Mouse (Mus musculus): ENCODE results near the gene Fbxo30. TPM values are rescaled to one million over a fixed set of nuclear protein-coding genes. Genes with fewer than 3 reads are reported as not detected.
"Not testable (repeated sequence)": the region's sequence is repeated elsewhere in the genome, so short reads cannot be mapped to it uniquely, and the experiment has no call there.

The Fbxo30 gene
- 10 to 100 TPM; 26.7 to 29.8 TPM for total RNA-seq (2021)

- intact Hi-C loops (cut with DNase I) = loop anchor here (2.0 to 5.0 kb wide), 3 partner anchors 62 to 129 kb away; partner anchors contain the start of gene Epm2a
- DNase-seq (ENCODE audit: low spot score) = peak; percentile 92
Observed at GRCm38 (mm10) chr10:11280578-11281463, at the start of gene Fbxo30. Gene Fbxo30 (plus strand): TSS chr10:11281330.

- DNase-seq (ENCODE audit: low spot score) = no peak
- intact Hi-C loops (cut with DNase I) = no loop called here
Observed at GRCm38 (mm10) chr10:11233208-11233607, 47.9 kb upstream of the Fbxo30 start.

GRCm38 (mm10) chr10:11242988-11243387 lies 38.1 kb upstream of the Fbxo30 start:
- DNase-seq (ENCODE audit: low spot score); intact Hi-C loops (cut with DNase I): not testable (repeated sequence)

GRCm38 (mm10) chr10:11248210-11248609 lies 32.9 kb upstream of the Fbxo30 start:
- DNase-seq (ENCODE audit: low spot score) = no peak
- intact Hi-C loops (cut with DNase I) = no loop called here

DNA sequence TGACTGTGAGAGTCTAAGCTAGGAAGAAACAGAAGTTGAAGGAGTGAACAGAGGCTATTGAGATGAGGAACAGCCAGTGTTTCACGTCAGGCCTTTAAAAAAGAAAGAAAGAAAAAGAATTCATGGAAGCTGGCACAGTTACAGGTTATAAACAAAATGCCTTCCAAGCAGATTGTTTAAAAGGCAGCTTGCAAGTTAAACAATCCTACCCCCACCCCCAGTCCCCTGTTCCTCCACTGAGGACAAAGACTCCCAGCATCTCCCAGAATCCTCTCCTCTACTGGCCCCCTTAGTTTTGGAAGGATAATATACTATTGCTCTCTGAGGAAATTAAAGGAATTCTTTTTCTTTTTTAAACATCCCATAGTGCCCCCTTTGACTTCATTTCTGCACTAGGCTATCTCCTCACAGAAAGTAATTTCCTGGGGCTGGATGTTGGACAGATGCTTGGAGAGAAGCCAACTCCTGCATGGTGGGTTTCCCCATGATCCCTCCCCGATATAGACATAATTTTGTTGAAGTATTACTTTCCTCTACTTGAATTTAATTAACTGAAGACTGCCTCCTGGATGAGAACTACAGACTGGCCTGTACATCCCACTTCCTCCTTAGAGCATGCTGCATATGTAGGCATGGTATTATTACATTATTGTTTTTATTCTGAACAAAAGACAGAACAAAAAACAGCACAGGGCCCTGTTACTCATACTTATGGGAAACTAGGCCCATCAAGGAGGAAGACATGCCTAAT lies 30.7 kb upstream of the Fbxo30 start:
- DNase-seq (ENCODE audit: low spot score) = no peak
- intact Hi-C loops (cut with DNase I) = no loop called here

DNA sequence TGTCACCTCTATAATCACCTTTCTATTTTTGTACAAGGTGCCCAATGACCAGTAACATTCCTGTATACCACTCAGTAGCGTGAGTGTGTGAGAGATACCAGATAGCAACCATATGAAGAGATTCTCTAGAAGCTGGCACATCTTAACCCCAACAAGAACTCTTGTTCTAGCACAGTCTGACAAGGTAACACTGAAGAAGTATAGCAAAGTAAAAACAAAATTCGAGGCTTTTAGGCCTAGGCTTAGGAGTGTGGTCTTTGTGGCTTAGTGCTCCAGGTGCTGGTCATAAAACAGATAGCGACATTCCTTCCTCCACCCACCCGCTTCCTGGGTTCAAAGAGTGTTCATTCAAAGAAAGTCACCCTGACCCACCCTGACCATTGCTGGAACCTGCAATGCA lies 27.5 kb upstream of the Fbxo30 start:
- intact Hi-C loops (cut with DNase I); DNase-seq (ENCODE audit: low spot score): not testable (repeated sequence)

DNA sequence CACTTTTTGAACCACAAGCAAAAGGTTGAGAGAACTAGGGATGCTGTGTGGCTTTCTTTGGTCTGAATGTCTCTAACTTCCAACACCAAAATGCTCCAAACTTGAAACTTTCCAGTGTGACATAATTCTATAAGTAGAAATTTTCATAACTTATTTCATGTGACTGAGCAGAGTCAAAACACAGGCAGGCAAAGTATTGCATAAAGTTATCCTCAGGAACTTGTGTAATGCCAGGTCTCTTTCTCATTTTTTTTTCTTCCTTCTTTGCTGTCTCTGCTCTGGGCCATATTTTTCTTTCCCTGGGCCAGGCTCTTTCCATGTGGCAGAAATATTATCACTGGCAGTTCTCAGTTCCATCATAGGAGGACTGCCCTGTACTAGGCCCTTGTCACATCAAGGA lies 21.0 kb upstream of the Fbxo30 start:
- DNase-seq (ENCODE audit: low spot score) = no peak
- intact Hi-C loops (cut with DNase I) = no loop called here

DNA sequence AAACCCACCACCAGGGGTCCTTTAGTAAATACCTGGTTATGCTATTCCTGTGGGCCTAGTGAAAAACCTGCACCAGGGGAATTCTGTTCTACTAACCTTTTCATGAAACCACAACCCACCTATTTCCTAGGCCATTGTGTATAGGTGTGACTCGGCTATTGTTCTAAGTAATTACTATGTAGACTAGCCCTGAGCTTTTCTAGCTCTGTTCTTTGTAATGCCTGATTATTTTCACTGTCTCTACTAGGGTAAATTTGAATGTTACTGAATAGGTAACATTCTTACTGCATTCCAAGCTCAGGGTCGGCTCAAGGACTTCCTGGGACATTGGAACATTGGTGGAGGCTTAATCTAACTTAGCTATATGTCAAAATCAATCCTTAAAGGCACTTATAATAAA lies 18.8 kb upstream of the Fbxo30 start:
- intact Hi-C loops (cut with DNase I); DNase-seq (ENCODE audit: low spot score): not testable (repeated sequence)

DNA sequence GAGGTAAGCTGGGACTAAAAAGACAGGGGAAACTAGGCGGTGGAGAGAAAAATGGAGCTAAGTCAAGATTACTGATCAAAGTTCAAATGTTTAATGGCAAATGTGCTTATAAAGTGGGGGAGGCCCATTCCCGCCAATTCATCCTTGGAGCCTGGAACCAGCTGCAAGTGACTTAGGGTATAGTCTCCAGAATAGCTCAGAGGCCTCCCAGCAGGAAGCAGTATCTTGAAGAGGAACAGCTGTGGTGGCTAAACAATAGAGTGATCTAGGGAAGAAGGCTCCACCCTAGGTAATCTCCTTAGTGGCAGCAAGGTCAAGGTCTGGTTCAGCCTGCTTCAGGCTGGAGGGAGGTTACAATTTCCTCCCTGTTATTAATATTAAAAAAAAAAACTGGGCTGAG lies 17.3 kb upstream of the Fbxo30 start:
- intact Hi-C loops (cut with DNase I); DNase-seq (ENCODE audit: low spot score): not testable (repeated sequence)

DNA sequence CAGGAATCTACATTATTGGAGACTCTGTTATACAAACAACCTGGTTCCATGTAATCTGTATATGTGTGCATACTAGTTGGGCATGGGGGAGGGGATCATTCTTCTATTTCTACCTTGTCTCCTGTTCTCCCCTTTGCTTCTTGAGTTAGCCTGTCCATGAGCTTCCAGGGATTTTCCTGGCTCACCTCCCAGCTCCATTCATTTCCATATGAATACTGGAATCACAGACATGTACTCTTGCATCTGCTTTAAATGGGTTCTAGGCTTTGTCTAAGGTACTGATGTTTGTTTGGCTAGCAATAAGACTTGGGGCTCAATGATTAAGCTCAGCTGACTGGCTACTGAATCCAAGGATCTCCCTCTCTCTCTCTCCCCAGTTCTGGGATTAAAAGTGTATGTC lies 12.0 kb upstream of the Fbxo30 start:
- DNase-seq (ENCODE audit: low spot score) = no peak
- intact Hi-C loops (cut with DNase I) = no loop called here

DNA sequence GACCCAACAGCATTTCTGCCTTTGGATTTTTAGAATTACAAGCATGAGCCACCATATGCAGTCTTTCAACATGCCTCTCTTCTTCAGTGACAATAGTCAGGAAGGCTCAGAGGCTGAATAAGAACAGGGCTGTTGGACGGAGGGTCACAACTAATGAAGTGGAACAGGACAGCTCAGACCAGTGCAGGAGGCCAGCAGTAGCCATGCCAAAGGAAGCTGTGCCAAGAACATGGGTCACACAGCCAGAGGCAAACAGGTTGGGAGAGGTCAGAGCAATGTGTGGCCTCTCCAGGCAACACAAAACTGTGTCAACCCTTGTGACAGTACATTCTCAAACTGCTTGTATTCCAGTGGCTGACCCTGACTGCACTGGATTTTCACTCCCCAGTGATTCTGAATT lies 6.7 kb upstream of the Fbxo30 start:
- intact Hi-C loops (cut with DNase I) = no loop called here
- peak; percentile 5 for DNase-seq (ENCODE audit: low spot score)

DNA sequence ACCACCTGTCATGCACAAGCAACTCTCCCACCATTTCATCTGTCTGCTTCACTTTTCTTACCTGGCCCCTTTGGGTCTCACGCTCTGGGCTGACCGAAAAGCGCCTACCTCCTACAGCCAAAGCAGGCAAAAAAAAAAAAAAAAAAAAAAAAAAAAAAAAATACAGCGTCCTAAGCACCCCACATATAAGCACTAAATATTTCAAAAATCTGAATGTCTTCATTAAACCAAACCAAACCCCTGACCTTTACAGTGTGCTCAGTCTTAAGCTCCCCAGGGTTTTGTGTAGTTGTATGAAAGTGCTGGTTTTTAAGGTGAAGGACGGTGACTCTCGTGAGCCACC lies 924 bp upstream of the Fbxo30 start:
- DNase-seq (ENCODE audit: low spot score) = no peak
- intact Hi-C loops (cut with DNase I) = loop anchor here (2.0 to 5.0 kb wide), 3 partner anchors 63 to 128 kb away; partner anchors contain the start of gene Epm2a

DNA sequence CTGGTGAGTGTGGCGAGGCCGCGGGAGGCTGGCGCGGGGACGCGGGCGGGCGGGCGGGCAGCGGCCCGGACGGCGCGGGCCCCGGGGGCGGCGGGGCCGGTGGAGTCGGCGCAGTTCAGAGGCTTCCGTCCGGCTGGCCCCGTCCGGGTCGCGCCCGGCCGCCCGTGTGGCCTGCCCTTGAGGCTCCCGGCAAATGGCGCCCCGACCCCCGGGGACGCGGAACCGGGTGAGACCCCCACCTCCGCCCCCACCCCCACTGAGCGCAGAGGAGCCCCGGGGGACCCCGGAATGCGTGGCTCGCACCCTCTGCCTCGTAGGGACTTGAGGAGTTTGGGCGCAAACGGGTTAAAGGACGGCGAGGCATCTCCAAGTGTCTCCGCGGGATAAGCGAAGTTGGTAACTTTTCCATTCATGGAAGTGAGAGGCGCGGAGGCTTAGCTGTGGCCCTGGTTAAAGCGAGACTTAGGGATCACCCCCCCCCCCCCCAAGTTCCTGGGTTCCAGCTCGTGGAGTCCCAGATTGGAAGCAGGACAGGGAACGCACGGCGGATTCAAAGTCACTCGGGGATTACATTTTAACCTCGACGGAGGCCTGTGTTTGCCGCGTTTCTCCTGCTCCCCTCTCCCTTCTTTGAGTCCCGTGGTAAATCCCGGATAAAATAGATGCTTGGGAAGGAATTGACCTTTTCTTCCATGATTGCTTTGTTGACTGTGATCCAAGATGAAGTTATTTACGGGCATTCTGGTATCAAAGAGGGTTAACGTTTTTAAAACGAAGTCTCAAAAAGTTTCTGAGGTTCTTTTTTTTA lies 572 bp downstream of the Fbxo30 start:
- DNase-seq (ENCODE audit: low spot score) = no peak
- intact Hi-C loops (cut with DNase I) = loop anchor here (2.0 to 5.0 kb wide), 3 partner anchors 61 to 129 kb away; partner anchors contain the start of gene Epm2a

- no peak for DNase-seq (ENCODE audit: low spot score)
- intact Hi-C loops (cut with DNase I) = loop anchor here (5.0 kb wide), 2 partner anchors 80 to 130 kb away; no protein-coding TSS in a partner anchor
Observed at GRCm38 (mm10) chr10:11282306-11282631, 1.1 kb downstream of the Fbxo30 start.

GRCm38 (mm10) chr10:11298418-11298817 lies 17.3 kb downstream of the Fbxo30 start:
- no peak for DNase-seq (ENCODE audit: low spot score)
- intact Hi-C loops (cut with DNase I) = no loop called here

DNA sequence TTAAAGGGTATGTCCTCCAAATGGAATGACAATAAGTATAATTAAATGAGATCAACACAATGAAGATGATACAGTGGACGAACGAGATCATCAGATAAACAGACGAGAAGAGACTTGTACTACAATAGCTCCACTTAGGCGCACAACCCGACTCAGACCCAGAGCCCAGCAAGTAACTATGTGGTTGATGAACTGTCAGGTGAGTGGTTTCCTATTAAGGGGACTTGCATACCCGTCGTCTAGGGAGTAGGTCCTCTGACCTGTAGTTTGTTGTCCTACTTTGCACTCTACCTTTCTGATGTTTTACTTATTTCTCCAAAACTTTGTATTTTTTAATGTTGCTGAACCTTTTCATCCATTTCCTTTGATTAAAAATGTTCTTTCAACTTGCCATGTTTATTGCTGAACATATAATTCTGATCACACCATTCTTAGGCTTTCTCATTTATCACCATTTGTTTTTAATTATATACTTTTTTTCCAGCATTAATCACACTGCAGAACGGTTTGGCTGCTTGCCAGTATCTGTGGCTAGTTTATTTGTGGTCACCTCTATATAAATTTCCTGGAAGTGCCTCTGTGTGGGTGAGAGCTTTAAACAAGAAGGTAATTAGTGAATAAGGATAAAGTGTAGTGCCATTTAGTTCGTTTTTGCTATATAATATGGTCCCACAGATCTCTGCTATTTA lies 24.4 kb downstream of the Fbxo30 start:
- intact Hi-C loops (cut with DNase I) = no loop called here
- DNase-seq (ENCODE audit: low spot score) = no peak

- intact Hi-C loops (cut with DNase I) = no loop called here
- DNase-seq (ENCODE audit: low spot score) = no peak
Observed at GRCm38 (mm10) chr10:11306054-11306367, 24.9 kb downstream of the Fbxo30 start.

DNA sequence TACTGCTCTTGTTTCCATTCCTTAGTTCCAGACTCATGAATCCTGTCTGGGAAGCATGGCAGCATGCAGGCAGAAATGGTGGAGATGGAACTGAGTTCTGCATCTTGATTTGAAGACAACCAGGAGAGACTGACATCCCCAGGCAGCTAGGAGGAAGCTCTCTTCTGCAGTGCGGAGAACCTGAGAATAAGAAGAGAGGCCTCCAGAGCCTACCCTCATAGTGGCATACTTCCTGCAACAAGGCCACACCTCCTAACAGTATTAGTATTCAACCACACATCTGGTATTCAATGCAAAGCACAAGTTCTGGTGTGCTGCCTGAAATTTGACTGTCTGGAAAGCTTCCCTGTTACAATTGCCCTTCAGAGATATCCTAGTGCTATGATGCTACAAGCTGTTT lies 28.7 kb downstream of the Fbxo30 start:
- DNase-seq (ENCODE audit: low spot score) = no peak
- intact Hi-C loops (cut with DNase I) = no loop called here

GRCm38 (mm10) chr10:11310481-11310880 lies 29.4 kb downstream of the Fbxo30 start:
- no peak for DNase-seq (ENCODE audit: low spot score)
- intact Hi-C loops (cut with DNase I) = no loop called here

Measured in heart, postnatal 25 days (tissue).